Mouse (Mus musculus): Measurements from ENCODE around the gene Babam1.
"Not testable (repeated sequence)": the region's sequence is repeated elsewhere in the genome, so short reads cannot be mapped to it uniquely, and the experiment has no call there.

Gene Babam1

DNA sequence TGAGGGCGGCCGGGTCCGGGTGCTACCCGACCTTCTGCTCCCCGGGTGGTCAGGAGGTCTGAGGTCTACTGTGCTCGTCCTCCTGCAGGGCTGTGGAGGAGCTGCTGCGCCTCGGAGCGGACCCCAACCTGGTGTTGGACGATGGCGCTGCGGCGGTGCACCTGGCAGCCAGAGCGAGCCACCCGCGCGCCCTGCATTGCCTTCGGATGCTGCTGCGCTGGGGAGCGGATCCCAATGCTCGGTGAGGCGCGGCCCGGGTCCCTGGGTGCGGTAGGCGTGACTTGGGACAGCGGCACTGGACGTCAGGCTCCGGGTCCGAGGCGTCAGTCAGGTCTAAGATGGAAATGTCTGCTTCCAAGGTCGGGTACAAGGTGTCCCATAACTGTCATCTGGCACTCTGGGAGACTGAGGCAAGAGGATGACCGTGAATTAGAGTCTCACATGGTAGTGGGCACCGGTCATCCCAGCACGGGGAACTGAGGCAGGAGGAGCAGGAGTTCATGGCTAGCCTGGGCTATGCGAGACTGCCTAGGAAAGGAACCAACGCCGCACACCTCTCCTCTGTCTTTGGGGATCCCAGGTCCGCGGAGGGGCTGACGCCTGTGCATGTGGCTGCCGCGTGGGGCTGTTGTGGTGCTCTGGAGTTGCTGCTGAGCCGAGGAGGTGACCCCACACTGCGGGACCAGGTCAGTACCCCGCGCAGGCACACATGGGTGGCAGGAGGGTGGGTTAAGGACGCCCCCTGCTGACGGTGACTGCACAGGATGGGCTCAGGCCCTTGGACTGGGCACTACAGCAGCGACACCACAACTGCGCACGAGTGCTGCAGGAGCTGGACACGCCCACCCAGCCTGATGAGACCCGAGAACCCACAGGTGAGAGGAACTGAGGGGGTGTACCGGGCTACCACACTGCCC, 9.7 kb downstream of the Babam1 start:
- DNase-seq (ENCODE audit: low read depth, low spot score), result peak; percentile 92

DNA sequence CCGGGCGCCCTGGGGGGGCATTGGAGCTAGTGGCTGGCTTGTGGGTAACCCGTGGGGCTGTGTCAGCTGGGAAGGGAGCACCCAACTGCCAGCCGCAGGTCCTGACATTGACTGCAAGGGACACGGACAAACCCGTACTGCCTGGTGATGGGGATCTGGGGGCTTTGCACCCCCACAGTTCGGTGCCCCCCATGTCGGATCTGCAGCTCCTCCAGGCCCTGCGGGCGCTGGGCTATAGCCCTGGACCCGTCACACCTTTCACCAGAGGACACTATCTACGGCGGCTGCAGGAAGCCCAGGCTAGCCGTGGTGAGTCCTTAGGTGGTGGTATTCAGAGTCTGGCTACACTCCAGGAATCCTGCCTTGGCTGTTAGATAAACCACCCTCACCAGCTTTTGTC, 10.8 kb downstream of the Babam1 start:
- no peak for DNase-seq (ENCODE audit: low read depth, low spot score)

DNA sequence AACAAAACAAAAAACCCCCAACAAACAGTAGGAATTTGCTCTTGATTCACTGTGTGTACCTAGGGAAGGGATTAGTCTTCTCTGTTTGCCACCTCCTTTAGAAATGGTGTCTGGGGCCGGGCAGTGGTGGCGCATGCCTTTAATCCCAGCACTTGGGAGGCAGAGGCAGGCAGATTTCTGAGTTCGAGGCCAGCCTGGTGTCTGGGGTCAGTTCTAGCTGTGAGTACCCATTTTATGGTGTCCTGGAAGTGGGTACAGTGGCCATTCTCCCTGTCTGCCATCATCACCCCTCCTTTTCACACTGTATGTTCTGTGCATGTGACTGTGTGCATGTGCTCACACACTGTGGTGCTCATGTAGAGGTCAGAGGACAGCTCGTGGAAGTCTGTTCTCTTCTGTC, 11.6 kb downstream of the Babam1 start:
- DNase-seq (ENCODE audit: low read depth, low spot score), result no peak

DNA sequence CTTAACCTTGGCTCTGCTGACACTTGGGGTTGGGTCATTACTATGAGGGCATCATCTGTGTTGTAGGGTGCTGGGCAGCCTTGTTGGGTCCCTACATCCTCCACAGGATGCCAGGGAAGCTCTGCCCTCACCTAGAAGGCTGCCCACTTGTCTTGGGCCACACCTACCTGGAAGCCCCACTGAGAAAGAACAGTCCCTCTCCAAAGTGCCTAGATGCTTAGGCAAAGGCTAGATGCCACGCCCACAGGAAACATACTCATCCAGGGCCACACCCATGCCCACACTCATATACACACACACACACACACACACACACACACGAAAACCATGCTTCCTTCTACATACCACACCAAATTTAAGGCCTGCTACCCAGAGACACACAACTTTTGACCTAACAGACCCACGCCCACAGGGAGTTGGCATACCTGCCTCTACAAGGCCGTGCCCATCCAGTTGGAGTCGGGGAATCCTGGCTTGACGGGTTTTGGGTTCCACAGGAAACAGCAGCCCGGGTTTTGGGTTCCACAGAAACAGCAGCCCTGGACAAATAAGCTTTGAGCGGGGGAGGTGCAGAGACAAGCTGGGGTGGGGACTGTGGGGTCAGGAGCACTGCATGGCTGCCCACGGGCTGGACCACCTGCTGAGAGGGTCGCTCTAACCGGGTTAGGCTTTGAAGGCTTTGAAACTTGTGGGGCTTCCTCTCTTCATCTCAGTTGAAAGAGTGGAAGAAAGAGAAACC, 15.0 kb downstream of the Babam1 start:
- no peak for DNase-seq (ENCODE audit: low read depth, low spot score)

DNA sequence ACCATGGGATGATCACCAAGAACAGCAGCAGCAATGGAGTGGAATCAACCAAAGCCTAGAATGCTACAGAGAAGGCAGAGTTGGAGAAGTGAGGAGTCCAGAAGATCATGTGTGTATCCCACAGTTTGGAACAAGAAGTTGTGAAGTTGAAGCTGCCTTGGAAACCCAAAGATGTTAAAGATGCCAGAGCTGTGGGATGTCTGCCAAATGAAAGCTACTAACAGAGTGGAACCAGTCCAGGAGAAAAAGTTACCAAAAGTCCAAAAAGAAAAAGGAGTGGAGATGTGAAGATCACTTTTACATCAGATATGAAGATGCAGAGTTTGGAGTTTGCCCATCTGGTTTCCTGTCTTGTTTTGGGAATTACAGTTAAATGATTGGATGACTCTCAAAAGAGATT, 25.5 kb downstream of the Babam1 start:
- no peak for DNase-seq (ENCODE audit: low read depth, low spot score)

DNA sequence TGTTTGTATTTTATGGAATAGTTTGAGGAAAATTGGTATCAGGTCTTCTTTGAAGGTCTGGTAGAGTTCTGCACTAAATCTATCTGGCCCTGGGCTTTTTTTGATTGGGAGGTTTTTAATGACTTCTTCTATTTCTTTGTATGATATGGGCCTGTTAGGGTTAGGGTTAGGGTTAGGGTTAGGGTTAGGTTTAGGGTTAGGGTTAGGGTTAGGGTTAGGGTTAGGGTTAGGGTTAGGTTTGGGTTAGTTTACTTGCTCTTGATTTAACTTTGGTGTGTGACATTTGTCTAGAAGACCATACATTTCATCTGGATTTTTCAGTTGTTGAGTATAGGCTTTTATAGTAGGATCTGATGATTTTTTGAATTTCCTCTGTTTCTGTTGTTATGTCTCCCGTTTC, 36.3 kb downstream of the Babam1 start:
- not testable (repeated sequence) for DNase-seq (ENCODE audit: low read depth, low spot score)

DNA sequence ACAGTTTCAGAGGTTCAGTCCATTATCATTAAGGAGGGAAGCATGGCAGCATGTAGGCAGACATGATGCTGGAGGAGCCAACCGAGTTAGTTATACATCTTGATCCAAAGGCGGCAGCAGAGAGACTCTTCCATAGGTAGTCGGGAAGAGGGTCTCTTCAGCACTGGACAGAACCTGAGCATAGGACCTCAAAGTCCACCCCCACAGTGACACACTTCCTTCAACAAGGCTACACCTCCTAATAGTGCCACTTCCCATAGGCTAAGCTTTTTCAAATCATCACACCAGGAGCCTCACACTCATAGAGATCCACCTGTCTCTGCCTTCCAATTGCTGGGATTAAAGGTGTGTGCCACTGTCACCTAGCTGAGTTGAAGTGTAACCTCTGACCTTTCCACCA, 40.4 kb downstream of the Babam1 start:
- no peak for DNase-seq (ENCODE audit: low read depth, low spot score)

DNA sequence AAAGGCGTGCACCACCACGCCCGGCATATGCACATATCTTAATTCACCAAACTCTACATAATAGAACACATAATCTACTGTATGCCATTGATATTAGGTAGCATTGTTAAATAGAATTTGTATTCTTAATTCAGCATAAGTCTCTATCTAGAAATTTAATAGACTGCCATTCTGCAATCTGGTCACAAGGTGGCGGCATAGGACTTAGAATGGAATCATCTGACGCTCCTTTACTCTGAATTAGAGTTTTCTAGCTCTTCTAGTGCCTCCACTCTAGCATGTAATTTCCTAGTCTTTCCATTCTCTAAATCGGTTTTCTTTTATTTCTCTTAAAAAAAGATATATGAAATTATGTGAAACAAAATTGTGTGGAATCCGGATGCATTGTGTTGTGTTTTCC, 44.7 kb downstream of the Babam1 start:
- DNase-seq (ENCODE audit: low read depth, low spot score), result peak; percentile 72

DNA sequence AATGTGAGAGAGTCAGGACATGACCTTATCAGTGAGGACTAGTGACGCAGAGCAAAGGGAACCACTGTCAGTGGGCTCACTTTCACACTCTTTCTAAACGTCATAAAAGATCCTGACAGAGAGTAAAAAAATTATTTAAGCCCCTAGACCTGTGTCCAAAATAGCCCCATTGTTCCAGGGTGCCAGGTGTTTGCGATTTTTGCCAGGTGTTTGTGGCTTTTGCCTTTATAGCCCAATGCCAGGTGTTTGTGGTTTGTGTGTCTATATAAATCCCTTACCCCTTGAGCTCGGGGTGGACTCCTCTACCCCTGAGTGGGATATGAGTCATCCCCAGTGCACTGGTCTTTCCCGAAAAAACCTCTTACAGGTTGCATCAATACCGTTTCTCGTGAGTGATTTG, 48.4 kb downstream of the Babam1 start:
- DNase-seq (ENCODE audit: low read depth, low spot score), result peak; percentile 78

DNA sequence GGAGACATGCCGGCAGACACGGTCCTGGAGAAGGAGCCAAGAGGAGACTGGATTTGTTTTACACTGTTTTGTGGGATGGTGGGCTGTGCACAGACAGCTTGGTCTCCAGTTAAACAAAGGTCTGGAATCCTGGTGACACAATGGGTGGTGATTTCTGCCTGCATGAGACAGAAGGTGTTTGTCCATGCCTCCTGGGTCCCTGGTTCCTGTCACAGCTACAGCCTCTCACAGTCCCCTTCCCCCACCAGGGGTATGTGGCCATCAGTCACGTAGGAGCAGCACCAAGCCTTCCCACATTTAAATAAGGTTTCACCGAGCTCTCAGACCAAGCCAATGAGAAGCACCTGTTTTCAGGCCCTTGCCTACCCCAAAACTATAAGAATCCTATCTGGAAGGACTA, 54.7 kb downstream of the Babam1 start:
- no peak for DNase-seq (ENCODE audit: low read depth, low spot score)

DNA sequence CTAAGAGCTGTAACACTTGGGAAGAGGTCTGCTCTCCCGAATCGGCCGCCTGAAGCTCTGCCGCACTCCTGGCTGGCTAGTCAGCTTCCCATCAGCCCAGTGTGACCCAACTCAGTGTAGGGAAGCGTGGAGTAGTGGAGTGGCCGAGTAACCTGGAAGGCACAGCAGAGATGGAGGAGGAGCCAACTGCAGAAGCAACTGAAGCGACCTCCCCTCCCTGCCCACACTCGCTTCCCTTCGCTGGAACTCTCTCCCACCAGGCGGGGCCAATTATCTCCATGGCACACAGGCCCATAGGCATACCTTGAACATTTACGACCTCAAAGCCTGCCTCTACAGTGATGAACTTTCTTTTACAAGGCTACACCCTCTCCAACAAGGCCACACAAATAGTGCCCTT, 55.1 kb downstream of the Babam1 start:
- no peak for DNase-seq (ENCODE audit: low read depth, low spot score)

DNA sequence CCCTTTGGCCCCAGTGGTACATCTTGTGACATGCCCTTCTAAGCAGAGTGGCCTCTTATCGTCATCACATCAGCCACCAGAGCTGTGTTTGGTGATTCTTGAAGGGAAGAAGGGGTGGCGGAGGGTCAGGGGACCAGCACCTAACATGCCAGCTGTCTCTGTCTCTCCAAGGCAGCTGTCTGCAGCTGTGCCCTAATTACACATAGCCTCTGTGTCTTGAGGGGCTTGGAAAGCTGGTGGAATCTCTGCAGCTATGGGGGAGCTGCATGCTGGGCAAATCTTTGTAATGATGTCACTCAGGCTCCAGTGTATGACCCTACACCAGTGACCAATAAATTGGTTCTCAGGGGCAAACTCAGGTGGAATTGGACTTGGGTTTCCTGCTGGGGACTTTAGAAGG, 56.0 kb downstream of the Babam1 start:
- no peak for DNase-seq (ENCODE audit: low read depth, low spot score)
